Mouse (Mus musculus) liver, embryonic 15.5 days (tissue): ENCODE data around the gene Asprv1. TPM values are rescaled to one million over a fixed set of nuclear protein-coding genes. Genes with fewer than 3 reads are reported as not detected.

Source experiments
- ATAC-seq: fragments of 200-750 bp; cut with Nextera tagmentation; 2 replicates; pipeline ENCODE4 v1.8.0; 2017; ENCODE audit warnings: moderate number of reproducible peaks, mild to moderate bottlenecking, moderate library complexity; ENCODE audit not compliant: insufficient read depth
- H3K27ac ChIP-seq: fragments of 300-500 bp; sonication (generic); replicated peaks from 2 replicates; pipeline ENCODE4 v1.5.1; 2015; ENCODE audit warnings: mild to moderate bottlenecking, inconsistent platforms
- H3K27me3 ChIP-seq: fragments of 300-500 bp; sonication (generic); 2 replicates; pipeline ENCODE4 v1.6.1; 2015; ENCODE audit warnings: mild to moderate bottlenecking, inconsistent platforms
- H3K36me3 ChIP-seq: fragments of 300-500 bp; sonication (generic); replicated peaks from 2 replicates; pipeline ENCODE4 v1.6.1; 2015; ENCODE audit warnings: moderate library complexity, mild to moderate bottlenecking, inconsistent platforms
- H3K4me1 ChIP-seq: fragments of 300-500 bp; sonication (generic); replicated peaks from 2 replicates; pipeline ENCODE4 v1.6.1; 2015; ENCODE audit warnings: inconsistent platforms
- H3K4me2 ChIP-seq: fragments of 300-500 bp; sonication (generic); 2 replicates; pipeline ENCODE4 v1.6.1; 2015; ENCODE audit warnings: moderate library complexity, mild to moderate bottlenecking, inconsistent platforms
- H3K4me3 ChIP-seq: fragments of 300-500 bp; sonication (generic); replicated peaks from 2 replicates; pipeline ENCODE4 v1.5.1; 2015; ENCODE audit warnings: mild to moderate bottlenecking, inconsistent platforms
- H3K9ac ChIP-seq: fragments of 300-500 bp; sonication (generic); 2 replicates; pipeline ENCODE4 v1.6.1; 2015; ENCODE audit warnings: moderate library complexity, mild to moderate bottlenecking, inconsistent platforms
- H3K9me3 ChIP-seq: fragments of 300-500 bp; sonication (generic); replicated peaks from 2 replicates; pipeline ENCODE4 v1.6.1; 2016; ENCODE audit warnings: inconsistent platforms
- WGBS: fragments of 180-500 bp; shearing (Covaris S2); methylation state at CpG from one replicate; pipeline ENCODE4 v1.1.7; 2015; ENCODE audit warnings: mixed read lengths; ENCODE audit not compliant: insufficient replicate concordance; 5-methylcytosine and 5-hydroxymethylcytosine counted together
- polyA plus RNA-seq: library from polyadenylated mRNA; unstranded; fragments of >200 nt; fragmentation: Nextera tagmentation; extraction: Ambion mirVana; gene quantifications from 2 replicates; pipeline ENCODE4 v1.2.1, GENCODE M21; 2015

Gene Asprv1
- polyA plus RNA-seq, 1 experiment from 2014 or later: 2.0 TPM

- Histone ChIP-seq H3K36me3 (no peaks in the 10 kb centered on the region), H3K27ac (no peak overlapping the region), H3K4me1 (no peaks in the 10 kb centered on the region), H3K27me3 (peaks cover 33% of the 10 kb centered on the region), H3K4me3 (no peak overlapping the region), H3K9me3 (no peaks in the 10 kb centered on the region), H3K4me2 (no peak overlapping the region), H3K9ac (no peak overlapping the region)
- 57% methylated on average over 4 of the region's 4 CpGs for whole genome bisulfite sequencing
- no peak for ATAC-seq
Observed at GRCm38 (mm10) chr6:86615301-86615700, 12.7 kb upstream of the Asprv1 start.

- Histone ChIP-seq H3K4me2 (no peak overlapping the region), H3K4me3 (no peak overlapping the region), H3K4me1 (no peaks in the 10 kb centered on the region), H3K9ac (no peak overlapping the region), H3K27ac (no peak overlapping the region), H3K36me3 (no peaks in the 10 kb centered on the region), H3K27me3 (peaks cover 64% of the 10 kb centered on the region), H3K9me3 (no peaks in the 10 kb centered on the region)
- WGBS: 74% methylated on average over 4 of the region's 4 CpGs
- ATAC-seq: no peak
Observed at GRCm38 (mm10) chr6:86623201-86623600, 4.8 kb upstream of the Asprv1 start.

GRCm38 (mm10) chr6:86624074-86625030, 3.6 kb upstream of the Asprv1 start:
- Histone ChIP-seq H3K9me3 (no peaks in the 10 kb centered on the region), H3K27me3 (peaks cover 63% of the 10 kb centered on the region), H3K27ac (no peak overlapping the region), H3K4me3 (no peak overlapping the region), H3K4me2 (no peak overlapping the region), H3K4me1 (no peaks in the 10 kb centered on the region), H3K9ac (no peak overlapping the region), H3K36me3 (no peaks in the 10 kb centered on the region)
- WGBS: 62% methylated on average over 18 of the region's 18 CpGs
- ATAC-seq: no peak

GRCm38 (mm10) chr6:86630141-86630540, 2.2 kb downstream of the Asprv1 start:
- ATAC-seq: no peak
- H3K4me3 ChIP-seq: no peak overlapping the region
- H3K4me1 ChIP-seq: peaks cover 17% of the 10 kb centered on the region
- 64% methylated on average over 3 of the region's 3 CpGs for WGBS
- no peaks in the 10 kb centered on the region for H3K9me3 ChIP-seq
- H3K36me3 ChIP-seq: no peaks in the 10 kb centered on the region
- no peak overlapping the region for H3K4me2 ChIP-seq
- H3K9ac ChIP-seq: no peak overlapping the region
- 0 out of 2 replicates have a peak overlapping the region, but pooled peaks have one; percentile 14 for H3K27ac ChIP-seq
- H3K27me3 ChIP-seq: peaks cover 16% of the 10 kb centered on the region; the same call in 1 of the 2 replicates

- H3K9ac ChIP-seq: peak overlapping the region; percentile 61
- peaks cover 72% of the 10 kb centered on the region for H3K4me1 ChIP-seq
- WGBS: 18% methylated on average over 2 of the region's 2 CpGs
- peak; percentile 54 for ATAC-seq
- no peaks in the 10 kb centered on the region for H3K36me3 ChIP-seq
- peak overlapping the region; percentile 63 for H3K4me2 ChIP-seq
- no peaks in the 10 kb centered on the region for H3K27me3 ChIP-seq
- H3K27ac ChIP-seq: peak overlapping the region; percentile 99
- H3K9me3 ChIP-seq: no peaks in the 10 kb centered on the region
- peak overlapping the region; percentile 9; the same call in 1 of the 2 replicates for H3K4me3 ChIP-seq
Observed at GRCm38 (mm10) chr6:86636495-86636894, 8.5 kb downstream of the Asprv1 start.

GRCm38 (mm10) chr6:86637171-86637835, 9.3 kb downstream of the Asprv1 start:
- H3K9me3 ChIP-seq: no peaks in the 10 kb centered on the region
- 22% methylated on average over 4 of the region's 4 CpGs for WGBS
- H3K27me3 ChIP-seq: no peaks in the 10 kb centered on the region
- ATAC-seq: peak; percentile 45
- peaks cover 75% of the 10 kb centered on the region for H3K4me1 ChIP-seq
- peak overlapping the region; percentile 61 for H3K9ac ChIP-seq
- peak overlapping the region; percentile 63 for H3K4me2 ChIP-seq
- H3K4me3 ChIP-seq: peak overlapping the region; percentile 9
- H3K36me3 ChIP-seq: no peaks in the 10 kb centered on the region
- peak overlapping the region; percentile 99 for H3K27ac ChIP-seq

GRCm38 (mm10) chr6:86637860-86638259, 9.9 kb downstream of the Asprv1 start:
- Histone ChIP-seq H3K36me3 (no peaks in the 10 kb centered on the region), H3K4me1 (peaks cover 80% of the 10 kb centered on the region), H3K27me3 (no peaks in the 10 kb centered on the region), H3K4me2 (peak overlapping the region; percentile 63), H3K9me3 (no peaks in the 10 kb centered on the region), H3K9ac (peak overlapping the region; percentile 61; the same call in 1 of the 2 replicates), H3K4me3 (no peak overlapping the region), H3K27ac (peak overlapping the region; percentile 99)
- WGBS: 80% methylated on average over 2 of the region's 2 CpGs
- no peak for ATAC-seq

- H3K9me3 ChIP-seq: no peaks in the 10 kb centered on the region
- no peak for ATAC-seq
- peak overlapping the region; percentile 31; the same call in 1 of the 2 replicates for H3K9ac ChIP-seq
- H3K36me3 ChIP-seq: no peaks in the 10 kb centered on the region
- H3K27ac ChIP-seq: peak overlapping the region; percentile 99
- H3K4me2 ChIP-seq: peak overlapping the region; percentile 78
- H3K4me3 ChIP-seq: no peak overlapping the region
- peaks cover 83% of the 10 kb centered on the region for H3K4me1 ChIP-seq
- H3K27me3 ChIP-seq: no peaks in the 10 kb centered on the region
- 56% methylated on average over 2 of the region's 2 CpGs for WGBS
Observed at GRCm38 (mm10) chr6:86638434-86638833, 10.5 kb downstream of the Asprv1 start.

- Histone ChIP-seq H3K36me3 (no peaks in the 10 kb centered on the region), H3K9me3 (no peaks in the 10 kb centered on the region), H3K27ac (peak overlapping the region; percentile 99), H3K4me1 (peaks cover 84% of the 10 kb centered on the region), H3K9ac (peak overlapping the region; percentile 65), H3K4me2 (peak overlapping the region; percentile 78), H3K27me3 (no peaks in the 10 kb centered on the region), H3K4me3 (peak overlapping the region; percentile 50)
- 33% methylated on average over 18 of the region's 18 CpGs for WGBS
- peak; percentile 91 for ATAC-seq
Observed at GRCm38 (mm10) chr6:86639180-86640160, 11.5 kb downstream of the Asprv1 start.

- Histone ChIP-seq H3K4me1 (peaks cover 86% of the 10 kb centered on the region), H3K4me3 (peak overlapping the region; percentile 50), H3K27me3 (no peaks in the 10 kb centered on the region), H3K36me3 (no peaks in the 10 kb centered on the region), H3K27ac (peak overlapping the region; percentile 99), H3K4me2 (peak overlapping the region; percentile 78), H3K9ac (peak overlapping the region; percentile 65), H3K9me3 (no peaks in the 10 kb centered on the region)
- ATAC-seq: peak; percentile 29
- WGBS: 43% methylated on average over 3 of the region's 3 CpGs
Observed at GRCm38 (mm10) chr6:86640161-86640560, 12.2 kb downstream of the Asprv1 start.
